Mouse (Mus musculus) testis, adult 2 months (tissue): ENCODE data around the gene Chd3. TPM values are rescaled to one million over a fixed set of nuclear protein-coding genes. Genes with fewer than 3 reads are reported as not detected.

Experiments used
- H3K27ac ChIP-seq: fragments of 200-500 bp; 2 replicates; pipeline ENCODE4 v1.5.1; 2012; ENCODE audit warnings: low read depth, low read length; ENCODE audit not compliant: control insufficient read depth, insufficient read depth
- H3K27me3 ChIP-seq: fragments of 200-500 bp; 2 replicates; pipeline ENCODE4 v1.6.1; 2012; ENCODE audit warnings: mild to moderate bottlenecking, low read length, moderate library complexity; ENCODE audit not compliant: control insufficient read depth, insufficient read depth
- H3K36me3 ChIP-seq: fragments of 200-500 bp; 2 replicates; pipeline ENCODE4 v1.6.1; 2012; ENCODE audit warnings: mild to moderate bottlenecking, low read length; ENCODE audit not compliant: control insufficient read depth, insufficient read depth
- H3K4me1 ChIP-seq: fragments of 200-500 bp; 2 replicates; pipeline ENCODE4 v1.6.1; 2012; ENCODE audit warnings: low read length; ENCODE audit not compliant: control insufficient read depth, insufficient read depth
- H3K4me3 ChIP-seq: fragments of 200-500 bp; 2 replicates; pipeline ENCODE4 v1.5.1; 2012; ENCODE audit warnings: low read depth, mild to moderate bottlenecking, low read length, moderate library complexity, mixed read lengths; ENCODE audit not compliant: control insufficient read depth
- CTCF ChIP-seq: fragments of 200-500 bp; IDR thresholded peaks from 2 replicates; pipeline ENCODE4 v1.5.1; 2012; ENCODE audit warnings: low read depth, mild to moderate bottlenecking, inconsistent platforms, low read length, moderate library complexity; ENCODE audit not compliant: control insufficient read depth, insufficient read depth, insufficient replicate concordance
- POLR2A ChIP-seq: fragments of 200-500 bp; IDR thresholded peaks from 2 replicates; pipeline ENCODE4 v1.6.1; 2012; ENCODE audit warnings: low read depth, mild to moderate bottlenecking, inconsistent platforms, low read length, moderate library complexity; ENCODE audit not compliant: control insufficient read depth
- polyA plus RNA-seq: library from polyadenylated mRNA; depleted of rRNA; stranded (reverse); fragments of >200 nt; gene quantifications from 2 replicates; pipeline ENCODE4 v1.2.3, GENCODE M21; 2012; rRNA removed

Gene Chd3
- polyA plus RNA-seq, 1 experiment, result 49.4 TPM

DNA sequence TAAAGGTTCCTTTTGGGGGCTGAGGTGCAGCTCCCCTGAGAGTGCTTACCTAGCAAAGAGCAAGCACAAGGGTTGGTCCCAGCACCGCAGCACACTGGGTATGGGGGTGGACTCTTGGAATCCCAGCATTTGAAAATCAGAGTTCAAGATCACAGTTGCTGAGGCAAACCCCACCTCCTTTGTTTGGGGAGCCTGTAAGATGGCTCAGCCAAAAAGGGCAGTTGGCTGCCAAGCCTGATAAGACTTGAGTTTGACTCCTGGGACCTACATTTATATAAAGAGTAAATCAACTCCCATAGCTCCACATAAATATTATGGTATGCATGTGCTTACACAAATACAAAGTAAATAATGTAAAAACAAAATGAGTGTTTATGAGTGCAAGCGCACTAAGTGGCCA, 63.2 kb downstream of the Chd3 start:
- Histone ChIP-seq H3K4me3 (no peak overlapping the region), H3K4me1 (no peaks in the 10 kb centered on the region), H3K27ac (no peak overlapping the region), H3K36me3 (peaks cover 9% of the 10 kb centered on the region), H3K27me3 (no peaks in the 10 kb centered on the region)
- TF ChIP-seq CTCF (no peak), POLR2A (no peak)

- Histone ChIP-seq H3K4me3 (no peak overlapping the region), H3K27me3 (no peaks in the 10 kb centered on the region), H3K36me3 (peaks cover 7% of the 10 kb centered on the region), H3K4me1 (no peaks in the 10 kb centered on the region), H3K27ac (no peak overlapping the region)
- TF ChIP-seq CTCF (no peak), POLR2A (no peak)
Measured at GRCm38 (mm10) chr11:69305291-69305690, 63.9 kb downstream of the Chd3 start.

- Histone ChIP-seq H3K36me3 (peaks cover 8% of the 10 kb centered on the region), H3K27me3 (no peaks in the 10 kb centered on the region), H3K4me3 (no peak overlapping the region), H3K27ac (no peak overlapping the region), H3K4me1 (no peaks in the 10 kb centered on the region)
- TF ChIP-seq POLR2A, result no peak
- no peak for TF ChIP-seq CTCF
Measured at GRCm38 (mm10) chr11:69302817-69303216, 66.4 kb downstream of the Chd3 start.

DNA sequence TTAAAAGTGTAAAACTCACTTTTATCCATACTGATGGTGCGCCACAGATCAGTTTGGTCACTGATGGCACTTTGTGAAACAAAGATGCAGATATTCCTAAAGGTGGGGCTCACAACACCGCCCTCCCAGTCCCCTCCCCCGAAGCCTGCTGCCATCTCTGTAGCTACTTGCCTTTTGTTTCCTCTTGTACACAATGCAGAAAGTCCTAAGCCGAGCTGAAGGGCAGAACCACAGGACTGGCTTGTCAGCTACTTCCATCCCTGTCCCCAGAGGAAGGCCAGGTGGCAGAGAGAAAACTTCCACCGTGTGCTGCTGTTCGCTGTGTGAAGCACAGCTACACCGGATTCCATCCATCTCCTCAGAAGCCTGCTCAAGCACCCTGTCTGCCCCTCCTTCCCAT, 71.0 kb downstream of the Chd3 start:
- Histone ChIP-seq H3K27ac (no peak overlapping the region), H3K4me1 (no peaks in the 10 kb centered on the region), H3K36me3 (peaks cover 4% of the 10 kb centered on the region), H3K27me3 (no peaks in the 10 kb centered on the region), H3K4me3 (no peak overlapping the region)
- no peak for TF ChIP-seq CTCF
- TF ChIP-seq POLR2A, result no peak

- H3K27ac ChIP-seq, result no peak overlapping the region
- TF ChIP-seq POLR2A (no peak), CTCF (no peak)
- no peak overlapping the region for H3K4me3 ChIP-seq
- no peaks in the 10 kb centered on the region for H3K4me1 ChIP-seq
- H3K36me3 ChIP-seq, result peaks cover 4% of the 10 kb centered on the region
- H3K27me3 ChIP-seq, result no peaks in the 10 kb centered on the region
Measured at GRCm38 (mm10) chr11:69297799-69298198, 71.4 kb downstream of the Chd3 start.

- Histone ChIP-seq H3K36me3 (peaks cover 4% of the 10 kb centered on the region), H3K4me3 (peak overlapping the region; percentile 59; the same call in 1 of the 2 replicates), H3K27ac (no peak overlapping the region), H3K27me3 (no peaks in the 10 kb centered on the region), H3K4me1 (no peaks in the 10 kb centered on the region)
- TF ChIP-seq POLR2A (no peak), CTCF (no peak)
Measured at GRCm38 (mm10) chr11:69295286-69295685, 73.9 kb downstream of the Chd3 start.

Other genes with a start within 250 kb of the Chd3 start
- gene Hes7, start 249.0 kb downstream of the Chd3 start, polyA plus RNA-seq, result 0.17 TPM in 2 replicates
- gene 9130213A22Rik, start 246.8 kb downstream of the Chd3 start, polyA plus RNA-seq, result 0.24 and 0.28 TPM in 2 replicates
- gene Aloxe3, start 243.5 kb downstream of the Chd3 start, polyA plus RNA-seq, result 6.1 and 7.0 TPM in 2 replicates
- gene Alox12b, start 212.4 kb downstream of the Chd3 start, polyA plus RNA-seq, result 0.29 and 0.49 TPM in 2 replicates
- gene Alox8, start 171.6 kb downstream of the Chd3 start, polyA plus RNA-seq, result 0.05 and 0.06 TPM in 2 replicates
- 0.16 and 0.17 TPM in 2 replicates for gene Gucy2e, start 132.4 kb downstream of the Chd3 start, polyA plus RNA-seq
- 20.6 and 21.6 TPM in 2 replicates for gene Cntrob, start 45.6 kb downstream of the Chd3 start, polyA plus RNA-seq
- gene Trappc1, start 45.4 kb downstream of the Chd3 start, polyA plus RNA-seq, result 17.9 and 25.5 TPM in 2 replicates
- 12.1 and 12.2 TPM in 2 replicates for gene Kcnab3, start 43.1 kb downstream of the Chd3 start, polyA plus RNA-seq
- gene Rnf227, start 28.9 kb downstream of the Chd3 start, polyA plus RNA-seq, result 4.4 and 5.7 TPM in 2 replicates
- gene Naa38, start 26.1 kb upstream of the Chd3 start, polyA plus RNA-seq, result 325 and 343 TPM in 2 replicates
- gene Cyb5d1, start 26.2 kb upstream of the Chd3 start, polyA plus RNA-seq, result 35.3 and 42.5 TPM in 2 replicates
- gene Tmem88, start 28.8 kb upstream of the Chd3 start, polyA plus RNA-seq, result 2.0 and 2.4 TPM in 2 replicates
- 8.0 and 8.6 TPM in 2 replicates for gene Kdm6b, start 44.3 kb upstream of the Chd3 start, polyA plus RNA-seq
- 39.3 and 42.7 TPM in 2 replicates for gene Dnah2, start 179.7 kb upstream of the Chd3 start, polyA plus RNA-seq
- 2.7 and 3.3 TPM in 2 replicates for gene Efnb3, start 190.8 kb upstream of the Chd3 start, polyA plus RNA-seq
- 9.5 and 9.7 TPM in 2 replicates for gene Wrap53, start 210.8 kb upstream of the Chd3 start, polyA plus RNA-seq
- 22.1 TPM in 2 replicates for gene Trp53, start 211.0 kb upstream of the Chd3 start, polyA plus RNA-seq
- 27.9 and 40.5 TPM in 2 replicates for gene Atp1b2, start 236.5 kb upstream of the Chd3 start, polyA plus RNA-seq
- gene Shbg, start 248.5 kb upstream of the Chd3 start, polyA plus RNA-seq, result 11.9 and 16.4 TPM in 2 replicates